Mouse (Mus musculus) testis, postnatal 14 days (tissue): ENCODE data around the gene Ypel4.
A peak's percentile ranks its signal among the peaks of the same experiment; 100 is the strongest.

Experiments
- DNase-seq: peaks from one replicate; pipeline ENCODE4 v3.0.0; 2021; ENCODE audit warnings: low spot score

Gene Ypel4

GRCm38 (mm10) chr2:84761840-84762239 lies 28.0 kb downstream of the Ypel4 start:
- DNase-seq, result no peak

- no peak for DNase-seq
Observed at GRCm38 (mm10) chr2:84762295-84762694, 28.4 kb downstream of the Ypel4 start.

GRCm38 (mm10) chr2:84762818-84763217 lies 29.0 kb downstream of the Ypel4 start:
- no peak for DNase-seq

- DNase-seq, result no peak
Observed at GRCm38 (mm10) chr2:84770501-84770900, 36.6 kb downstream of the Ypel4 start.

GRCm38 (mm10) chr2:84772454-84772853 lies 38.6 kb downstream of the Ypel4 start:
- no peak for DNase-seq

GRCm38 (mm10) chr2:84773195-84773594 lies 39.3 kb downstream of the Ypel4 start:
- no peak for DNase-seq

- peak; percentile 75 for DNase-seq
Observed at GRCm38 (mm10) chr2:84774751-84775150, 40.9 kb downstream of the Ypel4 start.

- DNase-seq, result no peak
Observed at GRCm38 (mm10) chr2:84775241-84775640, 41.4 kb downstream of the Ypel4 start, which contains the start of gene Serping1. TSS of gene Serping1 (minus strand) at chr2:84775444.

- DNase-seq, result no peak
Observed at GRCm38 (mm10) chr2:84775665-84776064, 41.8 kb downstream of the Ypel4 start.

GRCm38 (mm10) chr2:84777706-84778105 lies 43.8 kb downstream of the Ypel4 start:
- no peak for DNase-seq

GRCm38 (mm10) chr2:84779210-84779609 lies 45.4 kb downstream of the Ypel4 start:
- no peak for DNase-seq

- no peak for DNase-seq
Observed at GRCm38 (mm10) chr2:84783315-84783714, 49.5 kb downstream of the Ypel4 start.

- no peak for DNase-seq
Observed at GRCm38 (mm10) chr2:84783840-84784566, 50.1 kb downstream of the Ypel4 start.
